Mouse (Mus musculus) limb, embryonic 14.5 days (tissue): ENCODE data around the gene Prickle4. TPM values are rescaled to one million over a fixed set of nuclear protein-coding genes. Genes with fewer than 3 reads are reported as not detected.

ENCODE experiments used
- ATAC-seq: fragments of 200-750 bp; cut with Nextera tagmentation; 2 replicates; pipeline ENCODE4 v1.8.0; 2017; ENCODE audit warnings: low read depth, moderate number of reproducible peaks, moderate TSS enrichment; ENCODE audit not compliant: low FRiP score
- DNase-seq: peaks from one replicate; pipeline ENCODE4 v3.0.0-alpha.2; 2015; ENCODE audit warnings: low spot score
- H3K27ac ChIP-seq: fragments of 300-500 bp; sonication (generic); replicated peaks from 2 replicates; pipeline ENCODE4 v1.5.1; 2014; ENCODE audit warnings: low read depth, mild to moderate bottlenecking, low read length, moderate library complexity, mixed read lengths
- H3K27me3 ChIP-seq: fragments of 300-500 bp; sonication (generic); 2 replicates; pipeline ENCODE4 v1.6.1; 2014; ENCODE audit warnings: low read length, mixed read lengths; ENCODE audit not compliant: control insufficient read depth, insufficient read depth
- H3K36me3 ChIP-seq: fragments of 300-500 bp; sonication (generic); 2 replicates; pipeline ENCODE4 v1.6.1; 2014; ENCODE audit warnings: mild to moderate bottlenecking, low read length, moderate library complexity, mixed read lengths; ENCODE audit not compliant: control insufficient read depth, insufficient read depth
- H3K4me1 ChIP-seq: fragments of 300-500 bp; sonication (generic); 2 replicates; pipeline ENCODE4 v1.6.1; 2014; ENCODE audit warnings: antibody characterized with exemption, low read length, mixed read lengths; ENCODE audit not compliant: control insufficient read depth, insufficient read depth
- H3K4me2 ChIP-seq: fragments of 300-500 bp; sonication (generic); replicated peaks from 2 replicates; pipeline ENCODE4 v1.6.1; 2014; ENCODE audit warnings: low read depth, mild to moderate bottlenecking, low read length, moderate library complexity; ENCODE audit not compliant: severe bottlenecking
- H3K4me3 ChIP-seq: fragments of 300-500 bp; sonication (generic); replicated peaks from 2 replicates; pipeline ENCODE4 v1.5.1; 2014; ENCODE audit warnings: low read length
- H3K9ac ChIP-seq: fragments of 300-500 bp; sonication (generic); 2 replicates; pipeline ENCODE4 v1.6.1; 2014; ENCODE audit warnings: mild to moderate bottlenecking, low read depth, low read length, moderate library complexity; ENCODE audit not compliant: severe bottlenecking
- H3K9me3 ChIP-seq: fragments of 300-500 bp; sonication (generic); 2 replicates; pipeline ENCODE4 v1.6.1; 2016; ENCODE audit warnings: low read length; ENCODE audit not compliant: control insufficient read depth
- POLR2A ChIP-seq: fragments of 200-500 bp; IDR thresholded peaks from 2 replicates; pipeline ENCODE4 v1.8.0; 2012; ENCODE audit warnings: inconsistent platforms, mild to moderate bottlenecking, moderate library complexity, borderline replicate concordance; ENCODE audit not compliant: insufficient read depth, insufficient read length; ENCODE audit errors: extremely low read depth
- WGBS: fragments of 180-500 bp; shearing (Covaris S2); extraction: QIAGEN DNeasy Blood & Tissue Kit; methylation state at CpG from one replicate; pipeline ENCODE4 v1.1.7; 2014; 5-methylcytosine and 5-hydroxymethylcytosine counted together
- polyA plus RNA-seq, 2 experiments: library from polyadenylated mRNA; depleted of rRNA in 1 of 2; stranded (reverse) in 1 of 2; unstranded in 1 of 2; fragments of >200 nt; fragmentation: Nextera tagmentation in 1 of 2; extraction: Ambion mirVana in 1 of 2; gene quantifications; 2 replicates each; pipeline versions ENCODE4 v1.2.1 to v1.2.3; 2012 to 2014

Prickle4 gene
- polyA plus RNA-seq, 2 experiments: 0.52 to 1.3 TPM

DNA sequence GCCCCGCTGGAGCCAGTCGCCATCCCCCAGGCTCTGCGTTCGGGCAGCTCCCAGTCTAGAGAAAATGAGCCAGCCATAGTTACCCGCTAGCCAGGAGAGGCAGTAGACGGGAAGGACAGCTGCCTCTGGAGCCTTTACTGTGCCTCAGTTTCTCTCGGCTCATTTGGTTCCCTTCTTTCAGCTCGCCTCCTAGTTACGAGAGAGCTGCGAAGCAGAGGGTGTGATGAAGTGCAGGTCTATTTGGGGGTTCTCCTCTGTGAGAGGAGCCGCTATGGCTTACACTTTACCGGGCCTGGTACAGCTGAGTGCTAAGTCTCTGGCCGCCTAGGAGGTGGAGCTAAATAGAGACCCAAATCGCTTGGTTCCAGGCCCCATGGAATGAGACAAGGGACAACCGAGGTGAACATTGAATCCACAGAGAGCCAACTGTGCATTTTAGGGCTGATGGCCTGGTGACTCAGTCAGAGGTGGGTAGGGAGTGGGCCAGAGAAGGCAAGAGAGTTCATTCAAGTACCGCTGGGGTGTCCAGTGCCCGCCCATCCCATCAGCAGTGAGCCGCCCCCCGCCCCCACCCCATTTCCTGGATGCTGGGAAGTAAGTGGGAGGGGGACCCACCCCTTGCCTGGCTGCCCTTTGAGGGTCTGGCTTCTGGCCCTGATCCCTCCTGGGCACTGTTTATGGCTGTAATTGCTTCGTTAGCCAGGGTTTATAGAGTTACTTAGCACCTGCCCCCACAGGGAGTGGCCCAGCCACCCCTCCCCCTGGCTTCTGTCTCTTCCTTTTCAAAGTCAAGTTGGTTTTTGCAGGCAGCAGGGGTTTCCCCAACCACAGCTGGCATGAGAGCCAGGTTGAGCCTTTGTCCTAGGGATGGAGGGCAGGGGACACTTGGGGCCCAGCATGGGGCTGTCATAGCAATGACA is 44.6 kb upstream of the Prickle4 start:
- no peak for ATAC-seq
- 4% methylated on average over 20 of the region's 20 CpGs for WGBS
- Histone ChIP-seq H3K4me3 (peak overlapping the region; percentile 73), H3K4me1 (peaks cover 15% of the 10 kb centered on the region), H3K27ac (peak overlapping the region; percentile 84), H3K4me2 (peak overlapping the region; percentile 94), H3K9ac (peak overlapping the region; percentile 68), H3K27me3 (no peaks in the 10 kb centered on the region), H3K9me3 (no peaks in the 10 kb centered on the region), H3K36me3 (no peaks in the 10 kb centered on the region)
- DNase-seq: peak; percentile 48
- no peak for TF ChIP-seq POLR2A

GRCm38 (mm10) chr17:47738066-47738878 is 43.7 kb upstream of the Prickle4 start:
- DNase-seq: peak; percentile 54
- no peaks in the 10 kb centered on the region for H3K36me3 ChIP-seq
- under 1% methylated on average over 42 of the region's 61 CpGs for WGBS
- ATAC-seq: peak; percentile 58
- no peaks in the 10 kb centered on the region for H3K9me3 ChIP-seq
- H3K4me2 ChIP-seq: peak overlapping the region; percentile 94
- peak overlapping the region; percentile 68 for H3K9ac ChIP-seq
- TF ChIP-seq POLR2A: 0 out of 2 replicates have a peak, but pooled peaks have one; percentile 13
- H3K4me3 ChIP-seq: peak overlapping the region; percentile 73
- peaks cover 15% of the 10 kb centered on the region for H3K4me1 ChIP-seq
- no peaks in the 10 kb centered on the region for H3K27me3 ChIP-seq
- peak overlapping the region; percentile 84 for H3K27ac ChIP-seq

- TF ChIP-seq POLR2A: no peak
- Histone ChIP-seq H3K4me1 (peaks cover 15% of the 10 kb centered on the region), H3K9ac (peak overlapping the region; percentile 68), H3K36me3 (no peaks in the 10 kb centered on the region), H3K4me3 (peak overlapping the region; percentile 73), H3K4me2 (peak overlapping the region; percentile 94), H3K27me3 (no peaks in the 10 kb centered on the region), H3K27ac (peak overlapping the region; percentile 84), H3K9me3 (no peaks in the 10 kb centered on the region)
- DNase-seq: peak; percentile 88
- 1% methylated on average over 35 of the region's 60 CpGs for WGBS
- peak; percentile 90 for ATAC-seq
Measured at GRCm38 (mm10) chr17:47737271-47738065, 42.9 kb upstream of the Prickle4 start.

DNA sequence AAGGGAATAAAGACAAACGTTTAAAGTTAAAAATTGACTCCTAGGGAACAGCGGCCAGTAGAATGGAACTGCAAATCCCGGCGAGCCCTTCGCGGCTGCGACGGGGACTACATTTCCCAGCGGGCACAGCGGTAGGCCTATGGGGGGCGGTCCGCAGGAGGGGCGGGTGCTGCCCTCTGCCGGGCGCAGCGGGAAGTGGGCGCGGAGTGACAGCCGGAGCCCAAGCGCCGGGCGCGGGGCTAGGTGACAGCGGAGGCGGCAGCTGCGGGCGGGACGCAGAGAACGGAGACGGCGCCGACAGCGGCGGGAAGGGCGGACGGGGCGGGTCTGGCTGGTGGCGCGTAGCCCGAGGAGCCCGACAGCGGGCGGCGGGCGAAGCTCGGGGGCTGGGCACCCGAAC is 42.3 kb upstream of the Prickle4 start, which contains the start of gene Tfeb:
TSS of gene Tfeb (plus strand) at position 175 of the 400 bp plus-strand sequence.
- peak; percentile 74 for ATAC-seq
- WGBS: 5% methylated on average over 33 of the region's 47 CpGs
- H3K27ac ChIP-seq: peak within 1 kb of the TSS; percentile 84

More for the DNA sequence above, 42.3 kb upstream of the Prickle4 start, which contains the start of gene Tfeb:
- peak within 1 kb of the TSS; percentile 68 for H3K9ac ChIP-seq
- no peaks in the 10 kb centered on the region for H3K36me3 ChIP-seq
- TF ChIP-seq POLR2A: no peak
- peak within 1 kb of the TSS; percentile 73 for H3K4me3 ChIP-seq
- no peaks in the 10 kb centered on the region for H3K27me3 ChIP-seq
- H3K4me2 ChIP-seq: peak within 1 kb of the TSS; percentile 94
- H3K9me3 ChIP-seq: no peaks in the 10 kb centered on the region
- peaks cover 15% of the 10 kb centered on the region for H3K4me1 ChIP-seq
- DNase-seq: peak; percentile 94
